Mouse (Mus musculus) lung, embryonic 14.5 days (tissue): ENCODE results near the gene Otof. TPM values are rescaled to one million over a fixed set of nuclear protein-coding genes. Genes with fewer than 3 reads are reported as not detected.

Experiments used
- ATAC-seq: fragments of 200-750 bp; cut with Nextera tagmentation; 2 replicates; pipeline ENCODE4 v1.8.0; 2017; ENCODE audit warnings: mild to moderate bottlenecking, moderate TSS enrichment, moderate library complexity; ENCODE audit not compliant: insufficient read depth
- DNase-seq: peaks from one replicate; pipeline ENCODE4 v3.0.0-alpha.2; 2015
- H3K27ac ChIP-seq: fragments of 300-500 bp; sonication (generic); 2 replicates; pipeline ENCODE4 v1.5.1; 2014; ENCODE audit warnings: low read depth, mild to moderate bottlenecking, moderate library complexity
- H3K27me3 ChIP-seq: fragments of 300-500 bp; sonication (generic); 2 replicates; pipeline ENCODE4 v1.6.1; 2014; ENCODE audit warnings: low read length, control low read depth; ENCODE audit not compliant: insufficient read depth
- H3K36me3 ChIP-seq: fragments of 300-500 bp; sonication (generic); 2 replicates; pipeline ENCODE4 v1.6.1; 2014; ENCODE audit warnings: control low read depth; ENCODE audit not compliant: insufficient read depth
- H3K4me1 ChIP-seq: fragments of 300-500 bp; sonication (generic); 2 replicates; pipeline ENCODE4 v1.6.1; 2014; ENCODE audit warnings: antibody characterized with exemption, control low read depth; ENCODE audit not compliant: insufficient read depth
- H3K4me2 ChIP-seq: fragments of 300-500 bp; sonication (generic); 2 replicates; pipeline ENCODE4 v1.6.1; 2014; ENCODE audit warnings: mild to moderate bottlenecking
- H3K4me3 ChIP-seq: fragments of 300-500 bp; sonication (generic); 2 replicates; pipeline ENCODE4 v1.5.1; 2014; ENCODE audit warnings: low read depth, low read length
- H3K9ac ChIP-seq: fragments of 300-500 bp; sonication (generic); 2 replicates; pipeline ENCODE4 v1.6.1; 2014
- H3K9me3 ChIP-seq: fragments of 300-500 bp; sonication (generic); 2 replicates; pipeline ENCODE4 v1.6.1; 2016; ENCODE audit warnings: low read depth, low read length, control low read depth
- CTCF ChIP-seq: IDR thresholded peaks from 2 replicates; pipeline ENCODE4 v1.5.1; 2016; ENCODE audit warnings: antibody characterized with exemption, low read depth
- WGBS: fragments of 180-500 bp; shearing (Covaris S2); extraction: QIAGEN DNeasy Blood & Tissue Kit; methylation state at CpG from one replicate; pipeline ENCODE4 v1.1.7; 2014; 5-methylcytosine and 5-hydroxymethylcytosine counted together
- polyA plus RNA-seq: library from polyadenylated mRNA; unstranded; fragments of >200 nt; fragmentation: Nextera tagmentation; extraction: Ambion mirVana; gene quantifications from 2 replicates; pipeline ENCODE4 v1.2.1, GENCODE M21; 2014

Gene Otof
- polyA plus RNA-seq, 1 experiment from 2014 or later, result 1.7 TPM

GRCm38 (mm10) chr5:30343107-30343506 is 118.6 kb downstream of the Otof start:
- WGBS, result 3% methylated on average over 9 of the region's 9 CpGs
- Histone ChIP-seq H3K27ac (no peak overlapping the region), H3K4me3 (peak overlapping the region; percentile 6; the same call in 1 of the 2 replicates), H3K9ac (peak overlapping the region; percentile 6; the same call in 1 of the 2 replicates), H3K36me3 (no peaks in the 10 kb centered on the region), H3K4me1 (no peaks in the 10 kb centered on the region), H3K27me3 (no peaks in the 10 kb centered on the region), H3K4me2 (peak overlapping the region; percentile 56), H3K9me3 (no peaks in the 10 kb centered on the region)
- peak; percentile 87 for DNase-seq
- peak; percentile 93 for TF ChIP-seq CTCF
- peak; percentile 90 for ATAC-seq

DNA sequence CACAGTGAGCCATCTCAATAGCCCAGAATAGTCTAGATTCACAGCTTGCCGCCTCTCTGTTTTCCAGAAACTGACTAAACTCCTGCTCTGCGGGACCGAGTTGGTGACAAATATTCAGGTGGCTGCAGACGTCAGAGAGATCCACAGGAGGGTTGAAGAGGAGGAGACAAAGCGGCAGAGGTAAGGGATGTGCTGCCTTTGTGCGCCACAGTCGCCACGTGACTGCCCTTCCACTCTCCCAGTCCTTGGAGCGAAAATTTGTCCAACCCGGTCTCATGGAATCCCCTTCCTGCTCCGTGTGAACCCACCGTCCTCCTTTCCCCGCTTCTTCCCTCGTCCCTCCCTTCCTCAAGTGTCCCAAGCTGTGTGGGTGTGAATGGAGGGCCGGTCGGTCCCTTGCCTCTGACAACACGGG is 119.1 kb downstream of the Otof start:
- no peaks in the 10 kb centered on the region for H3K4me1 ChIP-seq
- TF ChIP-seq CTCF, result no peak
- ATAC-seq (peak; percentile 62; the same call in 1 of the 2 replicates), DNase-seq (peak; percentile 11)
- H3K27me3 ChIP-seq, result no peaks in the 10 kb centered on the region
- no peaks in the 10 kb centered on the region for H3K36me3 ChIP-seq
- peak overlapping the region; percentile 6; the same call in 1 of the 2 replicates for H3K4me3 ChIP-seq
- H3K27ac ChIP-seq, result no peak overlapping the region
- peak overlapping the region; percentile 56 for H3K4me2 ChIP-seq
- no peaks in the 10 kb centered on the region for H3K9me3 ChIP-seq
- H3K9ac ChIP-seq, result peak overlapping the region; percentile 6; the same call in 1 of the 2 replicates
- WGBS, result 5% methylated on average over 17 of the region's 17 CpGs

GRCm38 (mm10) chr5:30341601-30342365 is 119.9 kb downstream of the Otof start:
- WGBS, result 63% methylated on average over 11 of the region's 11 CpGs
- no peaks in the 10 kb centered on the region for H3K4me1 ChIP-seq
- H3K9ac ChIP-seq, result no peak overlapping the region
- no peak overlapping the region for H3K4me2 ChIP-seq
- H3K9me3 ChIP-seq, result no peaks in the 10 kb centered on the region
- no peak for TF ChIP-seq CTCF
- no peaks in the 10 kb centered on the region for H3K36me3 ChIP-seq
- no peak overlapping the region for H3K4me3 ChIP-seq
- H3K27ac ChIP-seq, result no peak overlapping the region
- no peak for DNase-seq
- no peaks in the 10 kb centered on the region for H3K27me3 ChIP-seq
- ATAC-seq, result no peak

DNA sequence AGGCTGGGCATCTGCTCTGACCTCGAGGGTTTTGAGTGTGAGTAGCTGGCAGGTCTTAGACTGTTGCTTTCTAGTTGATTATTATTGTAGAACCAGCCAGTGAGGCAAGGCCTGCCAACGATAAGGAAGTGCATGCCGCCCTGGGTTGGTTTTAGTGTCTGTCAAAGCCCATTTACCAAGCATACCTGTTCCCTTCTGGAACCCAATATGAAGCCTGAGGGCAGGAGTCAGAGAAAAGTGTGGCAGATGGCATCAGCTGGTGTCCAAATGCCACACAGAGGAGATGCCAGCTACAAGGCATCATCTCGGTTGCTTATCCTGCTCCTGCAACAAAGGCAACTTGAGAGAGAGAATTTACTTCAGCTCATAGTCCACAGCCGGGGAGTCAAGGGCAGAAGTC is 120.9 kb downstream of the Otof start:
- no peaks in the 10 kb centered on the region for H3K27me3 ChIP-seq
- no peak overlapping the region for H3K9ac ChIP-seq
- H3K4me1 ChIP-seq, result no peaks in the 10 kb centered on the region
- no peaks in the 10 kb centered on the region for H3K36me3 ChIP-seq
- no peak for DNase-seq
- no peak overlapping the region for H3K4me2 ChIP-seq
- ATAC-seq, result no peak
- no peak overlapping the region for H3K27ac ChIP-seq
- TF ChIP-seq CTCF, result no peak
- no peaks in the 10 kb centered on the region for H3K9me3 ChIP-seq
- 69% methylated on average over 5 of the region's 5 CpGs for WGBS
- no peak overlapping the region for H3K4me3 ChIP-seq

Other genes starting within 250 kb of the Otof start
- 18.9 and 19.2 TPM in 2 replicates for gene Selenoi, start 229.4 kb downstream of the Otof start, polyA plus RNA-seq
- 0.46 and 0.51 TPM in 2 replicates for gene Drc1, start 180.5 kb downstream of the Otof start, polyA plus RNA-seq
- not detected in 2 replicates for gene 1700001C02Rik, start 4.1 kb upstream of the Otof start, polyA plus RNA-seq
- gene Cib4, start 83.9 kb upstream of the Otof start, polyA plus RNA-seq, result 0.26 TPM in 1 of 2 replicates, not detected in the other
- gene Kcnk3, start 126.2 kb upstream of the Otof start, polyA plus RNA-seq, result 29.9 and 30.3 TPM in 2 replicates
- gene Slc35f6, start 186.0 kb upstream of the Otof start, polyA plus RNA-seq, result 27.6 and 29.5 TPM in 2 replicates
- 416 and 454 TPM in 2 replicates for gene Cenpa, start 204.8 kb upstream of the Otof start, polyA plus RNA-seq
- gene Dpysl5, start 249.6 kb upstream of the Otof start, polyA plus RNA-seq, result 6.6 and 7.3 TPM in 2 replicates